Mouse (Mus musculus): Measurements from ENCODE around the gene Pip5k1c. TPM values are rescaled to one million over a fixed set of nuclear protein-coding genes. Genes with fewer than 3 reads are reported as not detected.

Pip5k1c gene
- polyA plus RNA-seq, 1 experiment from 2014 or later: 33.7 TPM

DNA sequence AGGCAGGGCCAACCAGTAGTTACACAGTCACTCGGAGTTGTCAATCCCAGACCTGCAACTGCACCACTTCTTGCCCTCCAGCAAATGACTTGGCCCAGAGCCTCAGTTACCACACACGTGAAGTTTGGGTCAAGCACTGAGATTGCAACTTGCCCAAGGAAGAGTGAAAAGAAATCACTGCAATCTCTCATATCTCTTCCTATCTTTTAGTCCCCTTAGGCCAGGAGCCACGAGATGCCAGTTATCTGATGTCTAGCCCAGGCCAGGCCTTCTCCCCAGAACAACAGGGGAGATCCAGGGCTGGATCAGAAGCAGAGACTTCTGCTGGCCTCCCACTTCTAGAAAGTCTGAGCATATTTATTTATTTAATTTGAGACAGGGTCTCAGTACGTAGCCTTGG is 62.8 kb downstream of the Pip5k1c start:
- no peak overlapping the region for H3K4me3 ChIP-seq (ENCODE audit: control insufficient read depth in 1 of 2, insufficient read depth in 1 of 2, low read depth in 1 of 2, low read length in 2 of 2)
- no peak for ATAC-seq (ENCODE audit: insufficient number of reproducible peaks, insufficient read depth, low FRiP score, low read depth)
- H3K36me3 ChIP-seq (ENCODE audit: control insufficient read depth, insufficient read depth, low read length): peaks cover 6% of the 10 kb centered on the region; the same call in 1 of the 2 replicates
- H3K9me3 ChIP-seq (ENCODE audit: control insufficient read depth, low read length): no peaks in the 10 kb centered on the region
- no peak overlapping the region for H3K27ac ChIP-seq (replicated peaks in 1 of 2; ENCODE audit: control insufficient read depth in 1 of 2, insufficient read depth in 1 of 2, low read depth in 2 of 2, low read length in 2 of 2)
- H3K9ac ChIP-seq (ENCODE audit: low read length): no peak overlapping the region
- no peak overlapping the region for H3K4me2 ChIP-seq (ENCODE audit: low read length)
- WGBS: 67% methylated on average over 4 of the region's 4 CpGs
- no peaks in the 10 kb centered on the region for H3K27me3 ChIP-seq (ENCODE audit: control insufficient read depth, insufficient read depth, low read length)
- H3K4me1 ChIP-seq (ENCODE audit: control insufficient read depth in 2 of 2, insufficient read depth in 2 of 2, low read length in 2 of 2): peaks cover 9 to 31% of the 10 kb centered on the region in 2 experiments

DNA sequence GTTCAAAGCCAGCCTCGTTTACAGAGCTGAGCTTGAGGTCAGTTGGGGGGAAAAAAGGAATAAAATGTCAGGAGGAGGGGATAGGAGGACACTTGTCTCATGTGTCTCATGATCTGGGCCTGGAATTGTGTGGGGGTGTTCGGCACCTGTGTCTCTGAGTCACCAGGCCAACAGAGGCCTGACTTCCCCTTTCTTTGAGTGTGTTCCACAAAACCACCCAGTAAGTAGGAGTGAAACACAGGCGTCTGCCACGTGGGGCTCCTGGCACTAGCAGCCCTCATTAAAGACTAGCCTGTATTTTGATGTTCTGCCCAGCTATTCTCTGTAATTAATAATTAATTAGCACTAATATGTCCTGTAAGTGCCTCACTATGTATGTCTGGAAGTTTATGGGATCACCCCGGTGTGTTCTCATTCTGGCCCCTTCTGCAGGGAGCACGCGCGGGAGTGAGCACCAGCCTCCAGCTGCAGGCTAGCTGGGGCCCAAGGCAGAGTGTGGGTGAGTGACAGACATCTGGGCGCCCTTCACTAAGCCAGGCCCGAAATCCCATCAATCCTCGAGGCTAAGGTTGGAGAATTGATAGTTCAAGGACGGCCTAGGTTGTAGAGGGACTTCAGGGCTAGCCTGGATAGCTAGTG is 63.7 kb downstream of the Pip5k1c start:
- peak overlapping the region in 1 of 2 experiments; percentile 92; a peak in 1 of 4 replicates for H3K4me3 ChIP-seq (ENCODE audit: control insufficient read depth in 1 of 2, insufficient read depth in 1 of 2, low read depth in 1 of 2, low read length in 2 of 2)
- H3K4me1 ChIP-seq (ENCODE audit: control insufficient read depth in 2 of 2, insufficient read depth in 2 of 2, low read length in 2 of 2): peaks cover 9 to 37% of the 10 kb centered on the region in 2 experiments
- H3K27ac ChIP-seq (replicated peaks in 1 of 2; ENCODE audit: control insufficient read depth in 1 of 2, insufficient read depth in 1 of 2, low read depth in 2 of 2, low read length in 2 of 2): no peak overlapping the region
- H3K9me3 ChIP-seq (ENCODE audit: control insufficient read depth, low read length): no peaks in the 10 kb centered on the region
- ATAC-seq (ENCODE audit: insufficient number of reproducible peaks, insufficient read depth, low FRiP score, low read depth): no peak
- peaks cover 12% of the 10 kb centered on the region for H3K36me3 ChIP-seq (ENCODE audit: control insufficient read depth, insufficient read depth, low read length)
- 51% methylated on average over 12 of the region's 12 CpGs for WGBS
- no peaks in the 10 kb centered on the region for H3K27me3 ChIP-seq (ENCODE audit: control insufficient read depth, insufficient read depth, low read length)
- no peak overlapping the region for H3K9ac ChIP-seq (ENCODE audit: low read length)
- peak overlapping the region; percentile 98 for H3K4me2 ChIP-seq (ENCODE audit: low read length)

DNA sequence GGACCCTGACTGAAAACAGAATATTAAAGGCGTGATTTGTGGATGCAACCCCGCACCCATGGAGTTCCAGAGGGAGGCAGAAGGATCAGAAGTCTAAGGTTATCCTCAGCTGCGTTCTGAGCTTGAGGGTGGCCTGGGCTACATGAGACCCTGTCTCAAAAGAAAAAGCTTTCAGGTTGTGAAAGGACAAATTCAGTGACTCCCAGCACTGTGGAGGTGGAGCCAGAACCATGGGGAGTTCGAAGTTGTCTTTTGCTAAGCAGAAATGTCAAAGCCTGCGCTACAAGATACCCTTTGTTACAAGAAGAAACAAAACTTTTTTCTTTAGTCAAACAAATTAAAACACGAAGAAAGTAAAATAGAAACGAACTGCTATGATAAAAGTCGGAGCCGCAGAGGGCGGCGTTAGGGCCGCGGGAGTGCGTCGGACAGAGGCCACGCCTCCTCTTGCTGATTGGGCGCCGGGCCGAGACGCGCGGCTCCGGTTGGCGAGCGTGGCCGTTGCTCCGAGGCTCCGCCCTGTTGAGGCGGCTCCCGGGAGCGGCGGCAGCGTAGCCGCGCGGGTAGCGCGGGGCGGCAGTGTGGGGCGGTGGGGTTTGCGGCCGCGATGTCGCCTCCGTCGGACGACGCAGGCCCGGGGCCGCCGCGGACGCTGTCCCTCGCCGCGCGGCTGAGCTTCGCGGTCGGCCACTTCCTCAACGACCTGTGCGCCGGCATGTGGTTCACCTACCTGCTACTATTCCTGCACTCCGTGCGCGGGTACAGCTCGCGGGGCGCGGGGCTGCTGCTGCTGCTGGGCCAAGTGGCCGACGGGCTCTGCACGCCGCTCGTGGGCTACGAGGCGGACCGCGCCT is 64.5 kb downstream of the Pip5k1c start, which contains the start of gene Mfsd12:
TSS of gene Mfsd12 (plus strand) at position 501 of the 854 bp plus-strand sequence.
- peak within 1 kb of the TSS; percentile 87 to 92 for H3K4me3 ChIP-seq (ENCODE audit: control insufficient read depth in 1 of 2, insufficient read depth in 1 of 2, low read depth in 1 of 2, low read length in 2 of 2)
- peak within 1 kb of the TSS in 1 of 2 experiments; percentile 63; a peak in 3 of 4 replicates for H3K27ac ChIP-seq (replicated peaks in 1 of 2; ENCODE audit: control insufficient read depth in 1 of 2, insufficient read depth in 1 of 2, low read depth in 2 of 2, low read length in 2 of 2)
- H3K4me1 ChIP-seq (ENCODE audit: control insufficient read depth in 2 of 2, insufficient read depth in 2 of 2, low read length in 2 of 2): peaks cover 9 to 45% of the 10 kb centered on the region in 2 experiments
- H3K9me3 ChIP-seq (ENCODE audit: control insufficient read depth, low read length): no peaks in the 10 kb centered on the region
- ATAC-seq (ENCODE audit: insufficient number of reproducible peaks, insufficient read depth, low FRiP score, low read depth): peak; percentile 82
- H3K9ac ChIP-seq (ENCODE audit: low read length): peak within 1 kb of the TSS; percentile 92
- H3K27me3 ChIP-seq (ENCODE audit: control insufficient read depth, insufficient read depth, low read length): no peaks in the 10 kb centered on the region
- 2% methylated on average over 77 of the region's 79 CpGs for WGBS
- H3K4me2 ChIP-seq (ENCODE audit: low read length): peak within 1 kb of the TSS; percentile 98
- peaks cover 19% of the 10 kb centered on the region for H3K36me3 ChIP-seq (ENCODE audit: control insufficient read depth, insufficient read depth, low read length)

DNA sequence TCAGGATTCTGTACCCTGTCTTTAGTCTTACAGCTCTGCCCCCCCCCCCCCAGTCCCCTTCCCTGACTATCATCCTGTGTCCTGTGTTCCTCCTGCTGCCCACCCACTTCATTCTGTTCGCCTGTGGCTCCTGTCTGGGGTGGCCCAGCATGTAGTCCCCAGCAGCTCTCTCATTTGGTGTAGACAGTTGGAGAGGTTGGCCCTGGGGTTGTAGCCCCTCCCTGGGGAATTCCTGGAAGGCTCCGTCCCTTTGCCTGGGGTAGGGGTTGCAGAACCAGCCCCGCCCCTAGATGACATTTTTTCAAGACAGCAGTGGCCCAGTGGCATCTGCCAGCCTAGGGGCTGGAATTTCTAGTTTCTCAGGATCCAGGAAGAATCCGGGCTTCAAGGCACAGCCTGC is 65.4 kb downstream of the Pip5k1c start:
- no peaks in the 10 kb centered on the region for H3K9me3 ChIP-seq (ENCODE audit: control insufficient read depth, low read length)
- peak overlapping the region in 1 of 2 experiments; percentile 63; a peak in 2 of 4 replicates for H3K27ac ChIP-seq (replicated peaks in 1 of 2; ENCODE audit: control insufficient read depth in 1 of 2, insufficient read depth in 1 of 2, low read depth in 2 of 2, low read length in 2 of 2)
- no peak for ATAC-seq (ENCODE audit: insufficient number of reproducible peaks, insufficient read depth, low FRiP score, low read depth)
- H3K36me3 ChIP-seq (ENCODE audit: control insufficient read depth, insufficient read depth, low read length): peaks cover 22% of the 10 kb centered on the region
- peak overlapping the region; percentile 92 for H3K9ac ChIP-seq (ENCODE audit: low read length)
- H3K27me3 ChIP-seq (ENCODE audit: control insufficient read depth, insufficient read depth, low read length): no peaks in the 10 kb centered on the region
- WGBS: 14% methylated on average over 4 of the region's 4 CpGs
- peaks cover 17 to 55% of the 10 kb centered on the region in 2 experiments for H3K4me1 ChIP-seq (ENCODE audit: control insufficient read depth in 2 of 2, insufficient read depth in 2 of 2, low read length in 2 of 2)
- peak overlapping the region; percentile 98 for H3K4me2 ChIP-seq (ENCODE audit: low read length)
- peak overlapping the region; percentile 87 to 92 for H3K4me3 ChIP-seq (ENCODE audit: control insufficient read depth in 1 of 2, insufficient read depth in 1 of 2, low read depth in 1 of 2, low read length in 2 of 2)

DNA sequence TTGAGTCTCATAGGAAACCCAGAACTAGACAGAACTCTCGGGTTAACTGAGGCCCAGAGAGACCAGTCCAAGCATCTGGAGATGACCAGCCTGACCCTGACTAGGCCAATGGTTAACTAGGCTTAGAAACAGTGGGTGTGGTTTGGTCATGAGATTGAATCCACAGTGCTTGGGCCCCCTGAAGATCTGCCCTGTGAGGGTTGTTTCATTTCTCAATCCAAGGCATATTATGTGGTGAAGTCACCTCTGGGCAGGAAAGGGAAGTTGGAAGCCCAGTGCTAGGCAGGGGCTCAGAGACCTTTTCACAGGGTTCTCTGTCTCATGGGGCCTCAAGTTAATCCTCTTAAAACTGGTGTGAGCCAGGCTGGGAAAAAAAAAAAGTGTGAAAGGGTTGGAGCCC is 66.1 kb downstream of the Pip5k1c start:
- peak overlapping the region in 1 of 2 experiments; percentile 92; a peak in 1 of 4 replicates for H3K4me3 ChIP-seq (ENCODE audit: control insufficient read depth in 1 of 2, insufficient read depth in 1 of 2, low read depth in 1 of 2, low read length in 2 of 2)
- peaks cover 23 to 61% of the 10 kb centered on the region in 2 experiments for H3K4me1 ChIP-seq (ENCODE audit: control insufficient read depth in 2 of 2, insufficient read depth in 2 of 2, low read length in 2 of 2)
- ATAC-seq (ENCODE audit: insufficient number of reproducible peaks, insufficient read depth, low FRiP score, low read depth): no peak
- H3K9ac ChIP-seq (ENCODE audit: low read length): peak overlapping the region; percentile 92
- H3K36me3 ChIP-seq (ENCODE audit: control insufficient read depth, insufficient read depth, low read length): peaks cover 22% of the 10 kb centered on the region
- WGBS: 61% methylated on average over 1 of the region's 1 CpGs
- no peaks in the 10 kb centered on the region for H3K9me3 ChIP-seq (ENCODE audit: control insufficient read depth, low read length)
- no peaks in the 10 kb centered on the region for H3K27me3 ChIP-seq (ENCODE audit: control insufficient read depth, insufficient read depth, low read length)
- H3K27ac ChIP-seq (replicated peaks in 1 of 2; ENCODE audit: control insufficient read depth in 1 of 2, insufficient read depth in 1 of 2, low read depth in 2 of 2, low read length in 2 of 2): peak overlapping the region in 1 of 2 experiments; percentile 63; a peak in 1 of 4 replicates
- peak overlapping the region; percentile 98 for H3K4me2 ChIP-seq (ENCODE audit: low read length)

DNA sequence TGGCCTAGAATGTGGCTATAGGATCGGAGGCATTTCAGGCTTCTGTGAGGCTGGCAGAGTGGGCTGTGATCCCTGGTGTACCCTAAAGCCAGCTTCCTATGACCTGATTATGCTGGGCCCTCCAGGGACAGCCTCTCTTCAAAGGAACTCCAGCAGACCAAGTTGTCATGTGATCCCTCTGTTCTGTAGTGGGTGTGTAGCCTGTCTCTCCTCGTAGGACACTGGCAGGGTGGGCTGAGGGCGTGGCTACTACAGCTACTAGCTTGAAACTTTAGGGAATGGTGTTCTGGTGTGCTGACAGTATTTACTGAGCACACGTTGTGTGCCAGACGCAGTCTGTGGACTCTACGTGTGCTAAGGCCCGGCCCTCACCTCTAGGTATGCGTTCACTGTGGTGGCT is 68.0 kb downstream of the Pip5k1c start:
- no peak for ATAC-seq (ENCODE audit: insufficient number of reproducible peaks, insufficient read depth, low FRiP score, low read depth)
- peak overlapping the region in 1 of 2 experiments; percentile 58; a peak in 1 of 4 replicates for H3K27ac ChIP-seq (replicated peaks in 1 of 2; ENCODE audit: control insufficient read depth in 1 of 2, insufficient read depth in 1 of 2, low read depth in 2 of 2, low read length in 2 of 2)
- H3K27me3 ChIP-seq (ENCODE audit: control insufficient read depth, insufficient read depth, low read length): no peaks in the 10 kb centered on the region
- H3K9me3 ChIP-seq (ENCODE audit: control insufficient read depth, low read length): no peaks in the 10 kb centered on the region
- H3K4me1 ChIP-seq (ENCODE audit: control insufficient read depth in 2 of 2, insufficient read depth in 2 of 2, low read length in 2 of 2): peaks cover 36 to 79% of the 10 kb centered on the region in 2 experiments
- no peak overlapping the region for H3K4me2 ChIP-seq (ENCODE audit: low read length)
- no peak overlapping the region for H3K4me3 ChIP-seq (ENCODE audit: control insufficient read depth in 1 of 2, insufficient read depth in 1 of 2, low read depth in 1 of 2, low read length in 2 of 2)
- peaks cover 22% of the 10 kb centered on the region for H3K36me3 ChIP-seq (ENCODE audit: control insufficient read depth, insufficient read depth, low read length)
- 50% methylated on average over 8 of the region's 8 CpGs for WGBS
- H3K9ac ChIP-seq (ENCODE audit: low read length): peak overlapping the region; percentile 21

DNA sequence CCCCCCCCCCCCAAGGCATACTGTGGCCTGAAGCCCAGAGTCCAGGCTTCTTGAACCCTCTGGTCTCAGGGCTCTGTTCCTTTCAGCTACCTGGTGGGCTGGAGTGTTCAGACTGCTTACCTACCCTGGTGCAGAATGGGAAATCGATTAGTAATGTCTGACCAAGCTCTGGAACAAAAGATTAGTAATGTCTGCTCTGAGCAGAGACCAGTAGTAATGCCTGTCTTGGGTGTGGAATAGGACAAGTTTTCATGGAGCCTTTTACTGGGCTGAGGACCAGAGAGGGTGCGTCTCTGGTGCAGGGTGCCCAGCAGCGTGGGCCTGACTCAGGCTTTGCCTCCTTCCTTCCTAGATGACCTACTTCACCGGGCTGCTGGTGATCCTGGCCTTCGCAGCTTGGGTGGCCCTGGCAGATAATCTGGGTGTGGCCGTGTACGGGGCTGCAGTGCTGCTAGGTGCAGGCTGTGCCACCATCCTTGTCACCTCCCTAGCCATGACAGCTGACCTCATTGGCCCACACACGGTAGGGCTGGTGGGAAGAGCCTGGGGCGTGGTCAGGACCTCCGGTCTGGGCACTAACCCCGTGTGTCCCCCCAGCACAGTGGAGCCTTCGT is 69.7 kb downstream of the Pip5k1c start:
- Histone ChIP-seq H3K27ac (replicated peaks in 1 of 2; ENCODE audit: control insufficient read depth in 1 of 2, insufficient read depth in 1 of 2, low read depth in 2 of 2, low read length in 2 of 2) (peak overlapping the region; percentile 88 to 96), H3K4me1 (ENCODE audit: control insufficient read depth in 2 of 2, insufficient read depth in 2 of 2, low read length in 2 of 2) (peaks cover 37 to 79% of the 10 kb centered on the region in 2 experiments)
- 44% methylated on average over 12 of the region's 12 CpGs for WGBS

More for the DNA sequence above, 69.7 kb downstream of the Pip5k1c start:
- H3K36me3 ChIP-seq (ENCODE audit: control insufficient read depth, insufficient read depth, low read length): peaks cover 33% of the 10 kb centered on the region
- H3K4me3 ChIP-seq (ENCODE audit: control insufficient read depth in 1 of 2, insufficient read depth in 1 of 2, low read depth in 1 of 2, low read length in 2 of 2): peak overlapping the region in 1 of 2 experiments; percentile 35; a peak in 1 of 4 replicates
- H3K4me2 ChIP-seq (ENCODE audit: low read length): peak overlapping the region; percentile 69
- no peak for ATAC-seq (ENCODE audit: insufficient number of reproducible peaks, insufficient read depth, low FRiP score, low read depth)
- H3K9ac ChIP-seq (ENCODE audit: low read length): peak overlapping the region; percentile 73
- H3K9me3 ChIP-seq (ENCODE audit: control insufficient read depth, low read length): no peaks in the 10 kb centered on the region
- H3K27me3 ChIP-seq (ENCODE audit: control insufficient read depth, insufficient read depth, low read length): no peaks in the 10 kb centered on the region

Data from heart, embryonic 14.5 days (tissue).